Mouse (Mus musculus): ENCODE results near the gene BC028528. TPM values are rescaled to one million over a fixed set of nuclear protein-coding genes. Genes with fewer than 3 reads are reported as not detected.
"Not testable (repeated sequence)": the region's sequence is repeated elsewhere in the genome, so short reads cannot be mapped to it uniquely, and the experiment has no call there.

Gene BC028528
- polyA plus RNA-seq, 1 experiment from 2014 or later = 24.1 TPM

- Histone ChIP-seq H3K4me3 (replicated peaks) (peak within 1 kb of the TSS; percentile 64), H3K27ac (replicated peaks) (peak within 1 kb of the TSS; percentile 85), H3K9ac (peak within 1 kb of the TSS; percentile 65), H3K4me1 (peaks cover 39% of the 10 kb centered on the region), H3K4me2 (replicated peaks) (peak within 1 kb of the TSS; percentile 65)
- H3K27me3 ChIP-seq; H3K36me3 ChIP-seq; H3K9me3 ChIP-seq (replicated peaks): not testable (repeated sequence)
- WGBS = under 1% methylated on average over 26 of the region's 43 CpGs
- peak; percentile 98 for ATAC-seq (ENCODE audit: insufficient number of reproducible peaks, low FRiP score, low TSS enrichment, low read depth)
Measured at GRCm38 (mm10) chr3:95893606-95894316, 2.0 kb upstream of the BC028528 start, which contains the start of gene Aph1a. Gene Aph1a, plus strand, starts transcription at chr3:95893969.

DNA sequence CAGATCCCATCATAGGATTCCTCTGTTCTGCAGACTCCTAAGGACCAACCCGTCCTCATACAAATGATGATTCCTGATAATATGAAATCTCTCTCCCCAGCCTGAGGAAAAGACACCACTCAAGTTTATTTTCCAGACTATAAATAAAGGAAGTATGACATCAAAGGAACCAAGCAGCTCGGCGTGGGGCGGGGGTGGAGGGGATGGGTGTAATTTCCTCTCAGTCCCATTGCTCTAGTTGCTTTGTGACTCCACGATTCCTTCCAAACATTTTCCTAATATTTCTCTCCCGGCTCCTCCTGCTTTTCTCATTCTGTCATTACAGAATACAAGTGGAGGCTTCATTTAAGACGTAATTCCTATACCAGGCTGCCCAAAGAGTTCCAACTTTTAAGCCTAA lies 1.3 kb upstream of the BC028528 start:
- H3K27ac ChIP-seq (replicated peaks) = peak overlapping the region; percentile 85
- 11% methylated on average over 7 of the region's 7 CpGs for WGBS
- H3K4me2 ChIP-seq (replicated peaks) = peak overlapping the region; percentile 51
- peak overlapping the region; percentile 64 for H3K4me3 ChIP-seq (replicated peaks)
- peaks cover 5% of the 10 kb centered on the region; the same call in 1 of the 2 replicates for H3K36me3 ChIP-seq
- H3K9me3 ChIP-seq (replicated peaks) = no peaks in the 10 kb centered on the region
- H3K4me1 ChIP-seq = peaks cover 39% of the 10 kb centered on the region
- ATAC-seq (ENCODE audit: insufficient number of reproducible peaks, low FRiP score, low TSS enrichment, low read depth) = no peak
- H3K9ac ChIP-seq = no peak overlapping the region
- no peaks in the 10 kb centered on the region for H3K27me3 ChIP-seq

DNA sequence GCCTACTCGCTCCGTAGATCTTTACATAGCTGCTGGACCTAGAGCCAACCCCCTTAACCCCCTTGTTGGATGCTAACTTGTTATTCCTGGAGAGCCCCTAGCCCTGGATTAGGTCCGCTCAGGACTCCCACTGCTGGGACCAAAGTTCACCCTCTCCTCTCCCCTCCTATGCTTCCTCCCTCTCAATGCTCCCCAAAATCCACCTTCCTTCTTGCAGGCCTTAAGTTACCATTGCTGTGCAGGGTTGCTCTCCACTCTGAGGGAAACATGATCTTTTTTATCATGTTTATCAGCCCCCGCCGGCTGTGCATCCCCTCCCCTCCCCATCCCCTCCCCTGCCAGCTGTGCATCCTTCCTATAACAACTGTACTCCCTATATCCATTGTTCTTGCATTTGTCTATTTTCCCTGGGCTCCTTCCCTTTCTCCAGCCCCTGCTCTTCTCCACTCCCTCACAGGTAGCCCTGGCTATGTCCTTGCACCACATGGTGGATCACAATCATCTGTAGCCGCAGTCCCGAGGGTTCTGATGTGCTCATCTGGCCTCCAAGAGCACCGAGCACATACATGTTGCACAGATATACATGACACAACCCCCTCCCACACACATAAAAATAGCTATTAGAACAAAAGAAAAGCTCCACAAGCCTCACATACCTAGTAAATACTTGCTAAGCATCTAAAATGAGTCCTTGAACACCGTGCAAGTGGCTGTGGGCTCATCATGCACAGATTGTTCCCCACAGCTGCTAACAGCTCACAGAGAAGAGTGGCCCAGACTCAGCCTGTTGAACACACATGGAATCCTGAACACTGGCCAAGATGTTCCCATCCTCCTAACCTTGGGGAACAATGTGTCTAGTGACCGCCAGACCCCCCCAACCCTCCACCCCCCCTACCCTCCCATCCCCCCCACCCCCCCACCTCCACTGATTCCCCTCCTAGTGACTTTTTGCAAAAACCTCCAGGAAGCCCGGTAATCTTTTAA lies 554 bp upstream of the BC028528 start:
- Histone ChIP-seq H3K9ac (no peak overlapping the region; the same call in 1 of the 2 replicates), H3K4me3 (replicated peaks) (peak overlapping the region; percentile 27), H3K36me3 (peaks cover 7% of the 10 kb centered on the region; the same call in 1 of the 2 replicates), H3K4me1 (peaks cover 39% of the 10 kb centered on the region), H3K27me3 (no peaks in the 10 kb centered on the region), H3K4me2 (replicated peaks) (peak overlapping the region; percentile 41), H3K27ac (replicated peaks) (peak overlapping the region; percentile 85), H3K9me3 (replicated peaks) (no peaks in the 10 kb centered on the region)
- no peak for ATAC-seq (ENCODE audit: insufficient number of reproducible peaks, low FRiP score, low TSS enrichment, low read depth)
- WGBS = 29% methylated on average over 11 of the region's 11 CpGs

- no peak overlapping the region for H3K4me2 ChIP-seq (replicated peaks)
- ATAC-seq (ENCODE audit: insufficient number of reproducible peaks, low FRiP score, low TSS enrichment, low read depth) = no peak
Measured at GRCm38 (mm10) chr3:95889664-95890063, 2.1 kb downstream of the BC028528 start.

DNA sequence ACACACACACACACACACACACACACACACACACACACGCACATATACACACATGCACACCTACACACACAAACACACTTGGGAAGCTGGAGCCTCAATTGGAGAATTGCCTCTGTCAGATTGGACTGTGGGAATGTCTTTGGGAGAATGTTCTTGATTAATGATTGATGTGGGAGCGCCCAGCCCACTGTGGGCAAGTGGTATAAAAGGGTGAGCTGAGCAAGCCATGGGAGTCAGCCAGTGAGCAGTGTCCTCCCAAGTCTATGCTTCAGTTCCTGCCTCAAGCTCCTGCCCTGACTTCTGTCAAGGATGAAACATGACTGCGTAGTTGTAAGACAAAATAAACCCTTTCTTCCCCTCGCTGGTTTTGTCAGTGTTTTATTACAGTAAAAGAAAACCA lies 4.2 kb downstream of the BC028528 start:
- Histone ChIP-seq H3K9ac (no peak overlapping the region), H3K27ac (replicated peaks) (no peak overlapping the region), H3K36me3 (0 out of 2 replicates have a peak, but pooled peaks cover 3% of the 10 kb centered on the region), H3K4me1 (peaks cover 30% of the 10 kb centered on the region), H3K9me3 (replicated peaks) (no peaks in the 10 kb centered on the region), H3K27me3 (no peaks in the 10 kb centered on the region), H3K4me3 (replicated peaks) (no peak overlapping the region), H3K4me2 (replicated peaks) (no peak overlapping the region)
- 83% methylated on average over 4 of the region's 4 CpGs for WGBS
- ATAC-seq (ENCODE audit: insufficient number of reproducible peaks, low FRiP score, low TSS enrichment, low read depth) = no peak

More at GRCm38 (mm10) chr3:95889664-95890063, 2.1 kb downstream of the BC028528 start:
- Histone ChIP-seq H3K9ac (no peak overlapping the region), H3K27ac (replicated peaks) (no peak overlapping the region), H3K36me3 (0 out of 2 replicates have a peak, but pooled peaks cover 3% of the 10 kb centered on the region), H3K27me3 (no peaks in the 10 kb centered on the region), H3K4me3 (replicated peaks) (no peak overlapping the region), H3K4me1 (peaks cover 31% of the 10 kb centered on the region), H3K9me3 (replicated peaks) (no peaks in the 10 kb centered on the region)
- 33% methylated on average over 3 of the region's 3 CpGs for WGBS

DNA sequence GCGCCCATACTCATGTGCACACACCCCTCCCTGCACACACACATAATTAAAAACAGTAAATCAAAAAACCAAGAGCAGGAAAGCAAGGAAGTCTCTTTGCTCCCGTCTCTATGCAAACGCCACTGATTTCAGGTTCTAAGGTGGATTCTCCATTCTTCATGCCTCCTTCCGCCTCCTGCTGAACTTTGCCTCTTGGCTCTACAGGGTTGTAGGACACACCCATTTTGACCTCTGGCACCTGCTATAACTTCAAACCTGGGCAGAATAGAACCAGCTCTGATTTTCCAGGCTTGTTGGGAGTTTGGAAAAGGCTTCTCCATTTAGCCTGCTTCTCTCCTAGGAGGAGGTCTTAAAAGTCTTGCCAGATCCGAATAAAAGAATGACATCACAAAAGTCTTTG lies 7.4 kb downstream of the BC028528 start:
- H3K9me3 ChIP-seq (replicated peaks) = no peaks in the 10 kb centered on the region
- H3K4me1 ChIP-seq = peaks cover 17% of the 10 kb centered on the region
- H3K27ac ChIP-seq (replicated peaks) = no peak overlapping the region
- no peak overlapping the region for H3K4me2 ChIP-seq (replicated peaks)
- WGBS = 64% methylated on average over 5 of the region's 5 CpGs
- no peak for ATAC-seq (ENCODE audit: insufficient number of reproducible peaks, low FRiP score, low TSS enrichment, low read depth)
- H3K4me3 ChIP-seq (replicated peaks) = no peak overlapping the region
- H3K27me3 ChIP-seq = no peaks in the 10 kb centered on the region
- no peak overlapping the region for H3K9ac ChIP-seq
- 0 out of 2 replicates have a peak, but pooled peaks cover 3% of the 10 kb centered on the region for H3K36me3 ChIP-seq

GRCm38 (mm10) chr3:95882816-95883425 lies 8.9 kb downstream of the BC028528 start:
- no peak for ATAC-seq (ENCODE audit: insufficient number of reproducible peaks, low FRiP score, low TSS enrichment, low read depth)
- Histone ChIP-seq H3K27me3 (no peaks in the 10 kb centered on the region), H3K9ac (no peak overlapping the region), H3K27ac (replicated peaks) (0 out of 2 replicates have a peak overlapping the region, but pooled peaks have one; percentile 48), H3K4me1 (peaks cover 17% of the 10 kb centered on the region), H3K4me3 (replicated peaks) (peak overlapping the region; percentile 47), H3K4me2 (replicated peaks) (peak overlapping the region; percentile 100), H3K36me3 (0 out of 2 replicates have a peak, but pooled peaks cover 3% of the 10 kb centered on the region), H3K9me3 (replicated peaks) (no peaks in the 10 kb centered on the region)
- 1% methylated on average over 24 of the region's 24 CpGs for WGBS

- 0 out of 2 replicates have a peak within 1 kb of the TSS, but pooled peaks have one; percentile 10 for H3K9ac ChIP-seq
- ATAC-seq (ENCODE audit: insufficient number of reproducible peaks, low FRiP score, low TSS enrichment, low read depth) = peak; percentile 99
- H3K27me3 ChIP-seq = no peaks in the 10 kb centered on the region
- peak within 1 kb of the TSS; percentile 47 for H3K4me3 ChIP-seq (replicated peaks)
- H3K36me3 ChIP-seq = no peaks in the 10 kb centered on the region
- 0 out of 2 replicates have a peak within 1 kb of the TSS, but pooled peaks have one; percentile 48 for H3K27ac ChIP-seq (replicated peaks)
- WGBS = under 1% methylated on average over 66 of the region's 66 CpGs
- H3K9me3 ChIP-seq (replicated peaks) = no peaks in the 10 kb centered on the region
- H3K4me2 ChIP-seq (replicated peaks) = peak within 1 kb of the TSS; percentile 100
- peaks cover 17% of the 10 kb centered on the region for H3K4me1 ChIP-seq
Measured at GRCm38 (mm10) chr3:95881979-95882815, 9.6 kb downstream of the BC028528 start, which contains the start of gene Ciart. Gene Ciart, minus strand, starts transcription at chr3:95882251.

GRCm38 (mm10) chr3:95879063-95879462 lies 12.7 kb downstream of the BC028528 start:
- Histone ChIP-seq H3K4me1 (peaks cover 17% of the 10 kb centered on the region), H3K4me2 (replicated peaks) (no peak overlapping the region), H3K4me3 (replicated peaks) (no peak overlapping the region), H3K9ac (no peak overlapping the region), H3K27ac (replicated peaks) (no peak overlapping the region), H3K9me3 (replicated peaks) (no peaks in the 10 kb centered on the region), H3K27me3 (no peaks in the 10 kb centered on the region), H3K36me3 (no peaks in the 10 kb centered on the region)
- no peak for ATAC-seq (ENCODE audit: insufficient number of reproducible peaks, low FRiP score, low TSS enrichment, low read depth)
- 84% methylated on average over 4 of the region's 4 CpGs for WGBS

DNA sequence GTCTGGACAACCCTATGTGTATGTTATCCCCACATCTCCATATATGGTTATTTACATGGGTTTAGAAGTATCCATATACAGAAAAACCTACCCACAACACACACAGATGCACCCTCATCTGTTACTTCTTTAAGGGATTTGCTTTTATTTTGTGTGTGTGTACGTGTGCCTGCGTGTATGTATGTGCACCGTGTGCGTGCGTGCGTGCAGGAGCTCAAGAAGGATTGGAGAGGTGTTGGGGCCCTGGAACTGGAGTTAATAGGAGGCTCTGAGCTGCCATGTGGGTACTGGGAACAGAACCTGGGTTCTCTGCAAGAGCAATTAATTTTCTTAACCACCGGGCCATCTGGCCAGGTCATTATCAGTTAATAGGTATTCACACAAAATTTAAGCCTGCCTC lies 19.8 kb downstream of the BC028528 start:
- WGBS = 69% methylated on average over 7 of the region's 7 CpGs
- ATAC-seq (ENCODE audit: insufficient number of reproducible peaks, low FRiP score, low TSS enrichment, low read depth) = no peak
- peak overlapping the region; percentile 26 for H3K9ac ChIP-seq

More for the DNA sequence above, 19.8 kb downstream of the BC028528 start:
- H3K9me3 ChIP-seq (replicated peaks) = no peaks in the 10 kb centered on the region
- H3K27ac ChIP-seq (replicated peaks) = no peak overlapping the region
- H3K4me1 ChIP-seq = peaks cover 14% of the 10 kb centered on the region
- H3K36me3 ChIP-seq = peaks cover 12% of the 10 kb centered on the region
- H3K4me3 ChIP-seq (replicated peaks) = peak overlapping the region; percentile 68
- no peaks in the 10 kb centered on the region for H3K27me3 ChIP-seq
- H3K4me2 ChIP-seq (replicated peaks) = peak overlapping the region; percentile 60

Measured in embryonic facial prominence, embryonic 15.5 days (tissue).